Mouse (Mus musculus) forebrain, embryonic 15.5 days (tissue): ENCODE measurements around the gene Hpse. TPM values are rescaled to one million over a fixed set of nuclear protein-coding genes. Genes with fewer than 3 reads are reported as not detected.

Experiments
- ATAC-seq: fragments of 200-750 bp; cut with Nextera tagmentation; replicated peaks from 2 replicates; pipeline ENCODE4 v1.8.0; 2017; ENCODE audit warnings: mild to moderate bottlenecking, moderate TSS enrichment, moderate library complexity
- H3K27ac ChIP-seq: fragments of 300-500 bp; sonication (generic); replicated peaks from 2 replicates; pipeline ENCODE4 v1.5.1; 2015; ENCODE audit warnings: mild to moderate bottlenecking, inconsistent platforms
- H3K27me3 ChIP-seq: fragments of 300-500 bp; sonication (generic); 2 replicates; pipeline ENCODE4 v1.6.1; 2015; ENCODE audit warnings: inconsistent platforms
- H3K36me3 ChIP-seq: fragments of 300-500 bp; sonication (generic); 2 replicates; pipeline ENCODE4 v1.6.1; 2015; ENCODE audit warnings: mild to moderate bottlenecking, inconsistent platforms
- H3K4me1 ChIP-seq: fragments of 300-500 bp; sonication (generic); 2 replicates; pipeline ENCODE4 v1.6.1; 2015; ENCODE audit warnings: inconsistent platforms
- H3K4me2 ChIP-seq: fragments of 300-500 bp; sonication (generic); replicated peaks from 2 replicates; pipeline ENCODE4 v1.6.1; 2015; ENCODE audit warnings: mild to moderate bottlenecking, inconsistent platforms
- H3K4me3 ChIP-seq: fragments of 300-500 bp; sonication (generic); 2 replicates; pipeline ENCODE4 v1.5.1; 2015; ENCODE audit warnings: mild to moderate bottlenecking, inconsistent platforms
- H3K9ac ChIP-seq: fragments of 300-500 bp; sonication (generic); replicated peaks from 2 replicates; pipeline ENCODE4 v1.6.1; 2015; ENCODE audit warnings: mild to moderate bottlenecking, inconsistent platforms
- H3K9me3 ChIP-seq: fragments of 300-500 bp; sonication (generic); 2 replicates; pipeline ENCODE4 v1.6.1; 2016; ENCODE audit warnings: inconsistent platforms
- WGBS: fragments of 180-500 bp; shearing (Covaris S2); methylation state at CpG from one replicate; pipeline ENCODE4 v1.1.7; 2015; ENCODE audit warnings: mixed read lengths; 5-methylcytosine and 5-hydroxymethylcytosine counted together
- polyA plus RNA-seq: library from polyadenylated mRNA; unstranded; fragments of >200 nt; fragmentation: Nextera tagmentation; extraction: Ambion mirVana; gene quantifications from 2 replicates; pipeline ENCODE4 v1.2.1, GENCODE M21; 2015

Hpse gene
- polyA plus RNA-seq, 1 experiment from 2014 or later, result 0.24 TPM

- H3K9me3 ChIP-seq, result no peaks in the 10 kb centered on the region
- peaks cover 2% of the 10 kb centered on the region for H3K4me1 ChIP-seq
- H3K4me3 ChIP-seq, result no peak overlapping the region
- no peak overlapping the region for H3K27ac ChIP-seq
- H3K9ac ChIP-seq, result no peak overlapping the region
- no peak overlapping the region for H3K4me2 ChIP-seq
- WGBS, result 66% methylated on average over 18 of the region's 18 CpGs
- H3K27me3 ChIP-seq, result no peaks in the 10 kb centered on the region
- ATAC-seq, result no peak
- H3K36me3 ChIP-seq, result no peaks in the 10 kb centered on the region
These were observed 39.5 kb downstream of the Hpse start for GRCm38 (mm10) chr5:100679911-100680541.

DNA sequence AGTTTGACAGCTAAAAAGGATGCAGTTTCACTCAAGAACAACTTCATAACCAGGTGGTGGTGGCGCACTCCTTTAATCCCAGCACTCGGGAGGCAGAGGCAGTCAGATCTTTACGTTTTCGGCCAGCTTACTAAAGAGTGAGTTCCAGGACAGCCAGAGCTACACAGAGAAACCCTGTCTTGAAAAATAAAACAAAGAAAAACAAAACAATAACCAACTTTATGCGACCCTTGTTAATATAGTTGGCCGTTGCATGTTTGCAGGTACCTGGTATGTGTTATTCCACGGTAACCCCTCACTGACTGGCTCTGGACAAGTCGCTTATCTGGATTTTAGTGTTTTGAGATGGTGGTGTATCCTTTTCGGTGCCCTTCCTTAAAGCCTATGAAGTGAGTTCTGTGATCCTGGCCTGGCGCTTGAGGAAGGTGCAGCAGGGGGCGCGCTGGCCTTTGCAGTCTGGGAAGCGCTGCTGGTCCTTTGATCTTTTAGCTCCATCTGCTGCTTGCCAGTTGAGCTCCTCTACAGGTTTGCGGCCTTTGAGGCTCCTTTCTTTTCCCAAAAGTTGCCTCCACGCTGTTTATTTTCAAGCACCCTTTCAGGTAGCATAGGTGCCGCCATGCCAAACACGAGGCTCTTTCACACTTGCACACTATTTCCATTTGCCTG lies 44.7 kb downstream of the Hpse start, which contains the start of gene Coq2:
Coq2 (minus strand) TSS at position 430 of the 666 bp plus-strand sequence.
- peak within 1 kb of the TSS; percentile 63 for H3K4me3 ChIP-seq
- ATAC-seq, result peak; percentile 51
- H3K4me1 ChIP-seq, result peaks cover 20% of the 10 kb centered on the region
- 9% methylated on average over 17 of the region's 17 CpGs for WGBS
- peak within 1 kb of the TSS; percentile 80 for H3K9ac ChIP-seq
- H3K9me3 ChIP-seq, result no peaks in the 10 kb centered on the region
- H3K27me3 ChIP-seq, result no peaks in the 10 kb centered on the region
- peak within 1 kb of the TSS; percentile 53 for H3K27ac ChIP-seq
- H3K4me2 ChIP-seq, result peak within 1 kb of the TSS; percentile 63
- no peaks in the 10 kb centered on the region for H3K36me3 ChIP-seq

- Histone ChIP-seq H3K36me3 (no peaks in the 10 kb centered on the region), H3K27ac (peak overlapping the region; percentile 53), H3K27me3 (no peaks in the 10 kb centered on the region), H3K9me3 (no peaks in the 10 kb centered on the region), H3K4me3 (peak overlapping the region; percentile 63), H3K9ac (peak overlapping the region; percentile 80), H3K4me2 (peak overlapping the region; percentile 63), H3K4me1 (peaks cover 20% of the 10 kb centered on the region)
- WGBS, result under 1% methylated on average over 68 of the region's 71 CpGs
- peak; percentile 98 for ATAC-seq
These were observed 45.6 kb downstream of the Hpse start for GRCm38 (mm10) chr5:100673745-100674486.

GRCm38 (mm10) chr5:100672403-100672802 lies 47.1 kb downstream of the Hpse start:
- H3K27ac ChIP-seq, result no peak overlapping the region
- H3K27me3 ChIP-seq, result no peaks in the 10 kb centered on the region
- H3K4me2 ChIP-seq, result no peak overlapping the region
- WGBS, result 88% methylated on average over 4 of the region's 4 CpGs
- peak overlapping the region; percentile 1; the same call in 1 of the 2 replicates for H3K4me3 ChIP-seq
- H3K4me1 ChIP-seq, result peaks cover 20% of the 10 kb centered on the region
- ATAC-seq, result no peak
- H3K36me3 ChIP-seq, result no peaks in the 10 kb centered on the region
- no peak overlapping the region for H3K9ac ChIP-seq
- H3K9me3 ChIP-seq, result no peaks in the 10 kb centered on the region

DNA sequence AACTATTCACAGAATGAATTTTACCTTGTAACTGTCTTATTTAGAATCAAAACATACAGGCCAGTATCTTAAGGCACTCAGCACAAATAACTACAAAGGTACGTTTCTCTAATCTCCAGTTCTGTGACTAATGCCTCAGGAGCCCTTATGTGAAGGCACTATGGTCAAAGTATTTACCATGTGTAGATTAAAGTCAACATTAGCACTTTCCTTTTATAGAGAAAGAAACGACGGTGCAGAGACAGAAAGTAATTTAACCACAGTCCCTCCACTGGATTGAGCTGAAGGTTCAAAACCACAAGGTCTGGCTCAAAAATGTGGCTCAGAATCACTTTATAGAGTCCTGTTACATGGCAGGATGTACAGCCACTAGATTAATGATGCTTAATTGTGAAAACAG lies 47.6 kb downstream of the Hpse start:
- Histone ChIP-seq H3K27me3 (no peaks in the 10 kb centered on the region), H3K4me3 (no peak overlapping the region), H3K4me1 (peaks cover 20% of the 10 kb centered on the region), H3K36me3 (no peaks in the 10 kb centered on the region), H3K9me3 (no peaks in the 10 kb centered on the region), H3K9ac (no peak overlapping the region), H3K4me2 (no peak overlapping the region), H3K27ac (no peak overlapping the region)
- WGBS, result 92% methylated on average over 3 of the region's 3 CpGs
- no peak for ATAC-seq

DNA sequence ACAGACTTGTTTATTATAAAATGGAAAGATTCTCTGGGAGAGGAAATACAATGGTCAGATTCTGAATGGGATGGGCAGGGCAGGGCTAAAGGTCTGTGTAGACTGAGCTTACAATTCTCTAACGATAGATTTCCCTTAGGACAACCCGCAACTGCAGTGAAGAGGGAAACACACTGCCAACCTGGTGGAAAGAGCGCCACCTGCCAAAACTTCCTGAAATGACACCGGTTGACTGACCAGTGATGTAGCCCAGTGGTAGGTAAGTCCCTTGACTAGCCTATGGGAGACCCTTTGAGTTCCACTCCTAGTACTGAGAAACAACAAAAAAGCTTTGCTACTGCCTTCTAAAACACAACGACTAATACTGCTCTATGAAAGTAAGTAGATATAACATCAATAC lies 48.1 kb downstream of the Hpse start:
- WGBS, result 23% methylated on average over 5 of the region's 5 CpGs
- no peaks in the 10 kb centered on the region for H3K27me3 ChIP-seq
- peaks cover 2% of the 10 kb centered on the region; the same call in 1 of the 2 replicates for H3K36me3 ChIP-seq
- H3K9me3 ChIP-seq, result no peaks in the 10 kb centered on the region
- no peak overlapping the region for H3K9ac ChIP-seq
- H3K4me2 ChIP-seq, result no peak overlapping the region
- H3K4me1 ChIP-seq, result peaks cover 20% of the 10 kb centered on the region
- H3K27ac ChIP-seq, result no peak overlapping the region
- no peak overlapping the region for H3K4me3 ChIP-seq
- ATAC-seq, result no peak

DNA sequence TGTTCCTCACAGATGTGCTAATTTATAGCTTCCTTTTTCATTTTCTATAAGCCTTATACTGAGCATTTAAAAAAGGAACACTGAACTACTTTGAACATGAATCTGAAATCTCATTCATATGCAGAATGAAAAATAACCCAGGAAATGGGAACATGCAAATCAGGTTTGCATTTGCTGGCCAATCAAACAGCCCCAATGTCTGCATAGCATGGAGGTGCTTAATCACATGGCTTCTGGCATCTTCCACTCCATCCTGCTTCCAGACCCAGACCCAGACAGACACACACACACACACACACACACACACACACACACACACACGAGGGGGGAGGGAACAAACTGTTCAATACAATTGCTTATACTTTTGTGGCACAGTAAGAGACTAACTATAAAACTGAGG lies 52.6 kb downstream of the Hpse start:
- no peak overlapping the region for H3K4me3 ChIP-seq
- no peaks in the 10 kb centered on the region for H3K9me3 ChIP-seq
- no peak for ATAC-seq
- H3K27ac ChIP-seq, result no peak overlapping the region
- no peak overlapping the region for H3K4me2 ChIP-seq
- 71% methylated on average over 1 of the region's 1 CpGs for WGBS
- no peaks in the 10 kb centered on the region for H3K27me3 ChIP-seq
- no peak overlapping the region for H3K9ac ChIP-seq
- H3K4me1 ChIP-seq, result no peaks in the 10 kb centered on the region
- peaks cover 21% of the 10 kb centered on the region for H3K36me3 ChIP-seq

DNA sequence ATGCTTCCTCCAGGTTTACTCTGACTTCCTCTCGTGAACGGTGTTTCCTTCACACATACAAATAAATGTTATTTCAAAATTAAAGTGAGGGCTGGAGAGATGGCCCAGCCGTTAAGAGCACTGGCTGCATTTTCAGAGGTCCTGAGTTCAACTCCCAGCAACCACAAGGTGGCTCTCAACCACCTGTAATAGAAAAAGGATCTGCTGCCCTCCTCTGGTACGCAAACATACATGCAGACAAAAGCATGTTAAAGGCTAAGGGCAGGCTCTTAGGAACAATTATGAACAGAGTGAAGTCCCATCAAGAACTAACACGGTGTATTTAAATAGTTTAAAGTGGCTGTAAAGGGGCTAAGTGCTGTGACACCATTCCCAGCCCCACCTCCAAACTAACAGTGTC lies 55.7 kb downstream of the Hpse start:
- no peaks in the 10 kb centered on the region for H3K9me3 ChIP-seq
- H3K27ac ChIP-seq, result no peak overlapping the region
- WGBS, result 54% methylated on average over 5 of the region's 5 CpGs
- peaks cover 34% of the 10 kb centered on the region for H3K36me3 ChIP-seq
- no peak overlapping the region for H3K9ac ChIP-seq
- H3K4me2 ChIP-seq, result no peak overlapping the region
- no peaks in the 10 kb centered on the region for H3K4me1 ChIP-seq
- ATAC-seq, result no peak
- H3K27me3 ChIP-seq, result no peaks in the 10 kb centered on the region
- no peak overlapping the region for H3K4me3 ChIP-seq

GRCm38 (mm10) chr5:100663011-100663410 lies 56.5 kb downstream of the Hpse start:
- H3K4me2 ChIP-seq, result no peak overlapping the region
- H3K36me3 ChIP-seq, result peaks cover 35% of the 10 kb centered on the region
- no peak overlapping the region for H3K9ac ChIP-seq
- no peaks in the 10 kb centered on the region for H3K27me3 ChIP-seq
- 93% methylated on average over 6 of the region's 6 CpGs for WGBS
- no peak overlapping the region for H3K27ac ChIP-seq
- ATAC-seq, result no peak
- H3K4me3 ChIP-seq, result no peak overlapping the region
- no peaks in the 10 kb centered on the region for H3K9me3 ChIP-seq
- H3K4me1 ChIP-seq, result no peaks in the 10 kb centered on the region

DNA sequence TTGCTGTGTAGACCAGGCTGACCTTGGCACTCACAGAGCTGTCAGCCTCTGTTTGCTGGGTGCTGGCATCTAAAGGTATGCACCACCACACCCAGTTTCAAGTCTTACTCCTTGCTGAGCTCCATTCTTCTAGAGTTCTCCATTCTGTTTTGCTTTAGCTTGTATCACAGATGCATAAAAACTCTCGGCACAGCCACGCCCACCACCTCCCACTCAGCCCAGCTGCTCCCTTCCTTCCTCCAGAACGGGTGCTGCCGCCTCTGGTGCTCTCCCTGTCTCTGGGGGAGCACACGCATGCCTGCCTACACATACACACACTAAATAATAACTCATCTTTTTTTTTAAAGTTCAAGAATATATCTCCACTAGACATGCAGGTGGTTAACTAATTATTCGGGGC lies 61.1 kb downstream of the Hpse start:
- no peaks in the 10 kb centered on the region for H3K27me3 ChIP-seq
- ATAC-seq, result no peak
- WGBS, result 89% methylated on average over 6 of the region's 6 CpGs
- H3K4me3 ChIP-seq, result no peak overlapping the region
- no peak overlapping the region for H3K27ac ChIP-seq
- no peaks in the 10 kb centered on the region for H3K9me3 ChIP-seq
- peaks cover 56% of the 10 kb centered on the region for H3K36me3 ChIP-seq
- no peak overlapping the region for H3K9ac ChIP-seq
- H3K4me1 ChIP-seq, result no peaks in the 10 kb centered on the region
- no peak overlapping the region for H3K4me2 ChIP-seq

DNA sequence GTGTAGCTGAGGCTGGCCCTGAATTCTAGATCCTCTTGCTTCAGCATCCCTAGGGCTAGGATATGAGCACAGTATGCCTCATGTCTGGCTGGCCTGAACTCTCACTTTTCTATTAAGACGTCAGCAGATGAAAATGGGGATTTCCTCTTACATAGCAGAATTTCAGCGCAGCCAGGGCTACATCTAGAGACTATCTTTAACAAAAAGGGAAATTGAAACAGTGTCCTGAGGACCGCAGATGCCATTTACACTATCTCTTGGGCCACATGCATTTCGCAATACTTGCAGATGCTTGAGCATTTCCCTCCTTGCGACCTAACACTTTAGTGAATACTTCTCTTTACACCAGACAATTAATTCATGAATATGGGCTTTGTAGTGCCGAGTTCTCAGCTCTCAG lies 63.2 kb downstream of the Hpse start:
- H3K27me3 ChIP-seq, result no peaks in the 10 kb centered on the region
- no peaks in the 10 kb centered on the region for H3K9me3 ChIP-seq
- ATAC-seq, result no peak
- no peak overlapping the region for H3K4me2 ChIP-seq
- 82% methylated on average over 6 of the region's 6 CpGs for WGBS
- H3K27ac ChIP-seq, result no peak overlapping the region
- H3K4me1 ChIP-seq, result no peaks in the 10 kb centered on the region
- H3K9ac ChIP-seq, result no peak overlapping the region
- H3K4me3 ChIP-seq, result no peak overlapping the region
- H3K36me3 ChIP-seq, result peaks cover 44% of the 10 kb centered on the region

DNA sequence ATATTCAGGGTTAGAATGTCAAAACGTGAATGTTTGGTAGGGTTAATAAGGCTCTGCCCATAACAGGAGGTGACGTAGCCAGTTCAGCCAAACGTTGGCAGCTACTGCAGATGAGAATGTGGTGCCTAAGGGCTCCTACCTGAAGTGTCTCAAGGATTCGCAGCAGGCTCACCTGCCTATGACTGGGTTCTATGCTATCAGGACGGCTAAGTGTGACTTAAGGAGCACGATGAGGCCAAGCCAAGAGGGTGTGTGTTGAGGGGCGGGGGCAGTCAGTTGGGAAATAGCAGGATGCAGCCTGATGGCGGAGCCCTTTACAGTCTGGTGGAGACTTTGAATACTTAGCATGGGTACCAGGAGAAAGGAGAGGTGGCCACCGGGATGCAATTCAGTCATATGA lies 67.2 kb downstream of the Hpse start:
- Histone ChIP-seq H3K4me3 (no peak overlapping the region), H3K4me1 (no peaks in the 10 kb centered on the region), H3K36me3 (peaks cover 25% of the 10 kb centered on the region), H3K27me3 (no peaks in the 10 kb centered on the region), H3K9ac (no peak overlapping the region), H3K27ac (no peak overlapping the region), H3K4me2 (no peak overlapping the region), H3K9me3 (no peaks in the 10 kb centered on the region)
- ATAC-seq, result no peak
- WGBS, result 89% methylated on average over 9 of the region's 9 CpGs
